18 mouse cellular contexts compared by ENCODE assay signal in the genomic region with DNA sequence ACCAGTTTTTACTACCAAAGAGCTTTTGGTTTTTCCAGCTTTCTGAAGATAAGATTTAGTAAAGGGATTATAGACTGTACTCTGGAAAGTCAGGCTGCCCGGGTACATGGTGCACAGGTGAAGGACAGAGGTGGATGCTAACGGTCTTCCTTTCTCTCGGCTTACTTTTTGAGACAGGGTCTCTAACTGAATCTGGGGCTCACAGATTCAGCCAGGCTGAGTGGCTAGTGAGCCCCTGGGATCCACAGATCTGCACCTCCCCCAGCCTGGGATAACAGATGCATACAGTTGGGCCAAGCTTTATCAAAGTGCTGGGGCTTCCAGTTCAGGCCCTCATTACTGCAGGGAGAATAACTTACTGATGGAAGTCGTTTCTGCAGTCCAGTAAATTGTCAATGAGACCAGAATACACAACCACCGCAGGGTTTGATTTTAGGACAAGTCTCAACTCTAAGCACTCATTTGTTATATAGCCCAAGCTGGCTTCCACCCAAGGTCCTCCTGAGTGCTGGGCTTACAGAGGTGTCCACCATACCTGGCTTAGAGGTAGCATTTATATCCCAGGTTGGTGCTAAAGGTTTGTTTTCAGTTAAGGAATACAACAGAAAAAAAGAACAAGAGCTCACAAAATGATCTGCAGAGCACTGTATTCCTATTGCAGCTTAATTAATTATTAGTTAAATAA. TPM values are rescaled to one million over a fixed set of nuclear protein-coding genes. Genes with fewer than 3 reads are reported as not detected.
DNase-seq lines count a peak whose midpoint lies in the region; ATAC-seq and TF ChIP-seq lines count a peak whose summit lies in the region.
"Had no signal": no experiment of that assay in that cellular context is flagged by ENCODE, and none has a peak within 500 bp of the region (broad histone marks: within the 10 kb centered on the region; RNA-seq: fewer than 3 reads in every experiment).

No protein-coding gene starts in this region.

- TF ChIP-seq EP300 in lung, postnatal 0 days (IDR thresholded peaks at IDR 0.05) = no peak

- WGBS in heart, embryonic 10.5 days = 82% methylated on average over 5 of the region's 5 CpGs
- 80% methylated on average over 5 of the region's 5 CpGs for WGBS in lung, embryonic 15.5 days
- WGBS in lung, postnatal 0 days = 81% methylated on average over 5 of the region's 5 CpGs

- H3K27ac ChIP-seq in heart, embryonic 10.5 days = no peak overlapping the region
- no peak overlapping the region for H3K27ac ChIP-seq in lung, embryonic 15.5 days
- H3K27ac ChIP-seq in lung, postnatal 0 days (ENCODE audit: low read length) = no peak overlapping the region
- H3K27ac ChIP-seq: hindbrain, postnatal 0 days; kidney, postnatal 0 days; stomach, embryonic 15.5 days had no signal

- no peaks in the 10 kb centered on the region for H3K27me3 ChIP-seq in heart, embryonic 10.5 days (ENCODE audit: insufficient read depth, poor library complexity, severe bottlenecking)
- no peaks in the 10 kb centered on the region for H3K27me3 ChIP-seq in lung, embryonic 15.5 days
- H3K27me3 ChIP-seq in lung, postnatal 0 days (replicated peaks; ENCODE audit: insufficient read depth, low read length) = no peaks in the 10 kb centered on the region
- H3K27me3 ChIP-seq: stomach, embryonic 15.5 days had no signal

- H3K4me2 ChIP-seq in lung, embryonic 15.5 days = peak overlapping the region; percentile 60; the same call in 1 of the 2 replicates
- H3K4me2 ChIP-seq in lung, postnatal 0 days (replicated peaks; ENCODE audit: low read depth, low read length) = no peak overlapping the region

- peak; percentile 54 for DNase-seq in cerebellum, adult 9-10 months
- DNase-seq in cerebellum, adult 8-10 months = no peak
- DNase-seq in heart, embryonic 10.5 days (ENCODE audit: low spot score) = peak; percentile 63
- no peak for DNase-seq in heart, adult 9 months (ENCODE audit: low spot score in 2 of 2)
- no peak for DNase-seq in lung, postnatal 0 days (ENCODE audit: low spot score)
- DNase-seq in cerebellum, adult 9-11 months = peak; percentile 33
- DNase-seq in c-Kit-positive CD71-positive TER-119-positive erythroid progenitor cells, embryonic 14.5 days (ENCODE audit: low spot score) = no peak
- DNase-seq: adrenal gland, postnatal 14 days; heart, postnatal 4 days; retina, postnatal 1 day; thymus, postnatal 14 days had no signal

- peaks cover 26% of the 10 kb centered on the region for H3K4me1 ChIP-seq in heart, embryonic 10.5 days
- peaks cover 19% of the 10 kb centered on the region for H3K4me1 ChIP-seq in lung, embryonic 15.5 days
- peaks cover 8% of the 10 kb centered on the region for H3K4me1 ChIP-seq in lung, postnatal 0 days (ENCODE audit: insufficient read depth, low read depth, low read length)

- H3K36me3 ChIP-seq in heart, embryonic 10.5 days = 0 out of 2 replicates have a peak, but pooled peaks cover 2% of the 10 kb centered on the region
- H3K36me3 ChIP-seq in lung, embryonic 15.5 days = no peaks in the 10 kb centered on the region
- no peaks in the 10 kb centered on the region for H3K36me3 ChIP-seq in lung, postnatal 0 days (ENCODE audit: insufficient read depth, low read length)
- H3K36me3 ChIP-seq: stomach, embryonic 15.5 days had no signal

- no peak for ATAC-seq in lung, embryonic 15.5 days (ENCODE audit: borderline replicate concordance, extremely low read depth, low FRiP score, low TSS enrichment)
- no peak for ATAC-seq in lung, postnatal 0 days
- ATAC-seq: forebrain, embryonic 16.5 days; hindbrain, postnatal 0 days; intestine, postnatal 0 days had no signal

- no peak for TF ChIP-seq CTCF in lung, postnatal 0 days (IDR thresholded peaks at IDR 0.05)

- no peak overlapping the region for H3K9ac ChIP-seq in lung, embryonic 15.5 days
- no peak overlapping the region for H3K9ac ChIP-seq in lung, postnatal 0 days (replicated peaks; ENCODE audit: low read depth)
- H3K9ac ChIP-seq: stomach, embryonic 15.5 days had no signal

- H3K9me3 ChIP-seq in heart, embryonic 10.5 days = no peaks in the 10 kb centered on the region
- no peaks in the 10 kb centered on the region for H3K9me3 ChIP-seq in lung, embryonic 15.5 days
- no peaks in the 10 kb centered on the region for H3K9me3 ChIP-seq in lung, postnatal 0 days (ENCODE audit: low read length)
- H3K9me3 ChIP-seq: G1E; stomach, embryonic 15.5 days had no signal

- no peak overlapping the region for H3K4me3 ChIP-seq in heart, embryonic 10.5 days
- no peak overlapping the region for H3K4me3 ChIP-seq in lung, embryonic 15.5 days
- H3K4me3 ChIP-seq in lung, postnatal 0 days (ENCODE audit: low read depth, low read length) = no peak overlapping the region
- H3K4me3 ChIP-seq: stomach, embryonic 15.5 days had no signal

RNA-seq across cellular contexts. Expression of a gene that starts 1.8 kb away (rescaled TPM):
- polyA plus RNA-seq in heart, embryonic 10.5 days (2016; fragmentation: Nextera tagmentation; extraction: Ambion mirVana) = 45.9 and 53.7 TPM in 2 replicates
- 37.0 and 39.0 TPM in 2 replicates for polyA plus RNA-seq in lung, embryonic 15.5 days (2015; fragmentation: Nextera tagmentation; extraction: Ambion mirVana)
- polyA plus RNA-seq in lung, postnatal 0 days (2015; fragmentation: Nextera tagmentation; extraction: Ambion mirVana) = 17.5 and 18.2 TPM in 2 replicates

RNA-seq across cellular contexts. Expression of a gene that starts 2.0 kb away (rescaled TPM):
- 757 and 1,068 TPM in 2 replicates for polyA plus RNA-seq in heart, embryonic 10.5 days (2016; fragmentation: Nextera tagmentation; extraction: Ambion mirVana)
- 1,537 and 1,564 TPM in 2 replicates for polyA plus RNA-seq in lung, embryonic 15.5 days (2015; fragmentation: Nextera tagmentation; extraction: Ambion mirVana)
- polyA plus RNA-seq in lung, postnatal 0 days (2015; fragmentation: Nextera tagmentation; extraction: Ambion mirVana) = 616 and 682 TPM in 2 replicates

Comparison
In these comparisons a context has a peak if more than half of its experiments do, and no peak if none do; other contexts are left out.
1. DNase-seq: peak in cerebellum, adult 9-10 months (single experiment), heart, embryonic 10.5 days (single experiment) and cerebellum, adult 9-11 months (single experiment); none in cerebellum, adult 8-10 months (single experiment), heart, adult 9 months (0 of 2), lung, postnatal 0 days (single experiment) and c-Kit-positive CD71-positive TER-119-positive erythroid progenitor cells, embryonic 14.5 days (single experiment).